Mouse (Mus musculus): Measurements from ENCODE around the gene Fam98a.

- TF ChIP-seq POLR2A (IDR thresholded peaks at IDR 0.05; ENCODE audit: control insufficient read depth, extremely low read depth, insufficient read depth, low read length, poor library complexity) (no peak), CTCF (IDR thresholded peaks at IDR 0.05; ENCODE audit: borderline replicate concordance, control insufficient read depth, extremely low read depth, insufficient read depth, low read length, poor library complexity) (no peak)
These were observed 46.9 kb upstream of the Fam98a start for GRCm38 (mm10) chr17:75598652-75599051.

Measured in thymus, adult 2 months (tissue).